Mouse (Mus musculus): Measurements from ENCODE around the gene Ubxn2a. TPM values are rescaled to one million over a fixed set of nuclear protein-coding genes. Genes with fewer than 3 reads are reported as not detected.

Gene Ubxn2a
- 5.7 and 10.9 TPM in 2 replicates for polyA plus RNA-seq (2012; ENCODE audit: low replicate concordance)

DNA sequence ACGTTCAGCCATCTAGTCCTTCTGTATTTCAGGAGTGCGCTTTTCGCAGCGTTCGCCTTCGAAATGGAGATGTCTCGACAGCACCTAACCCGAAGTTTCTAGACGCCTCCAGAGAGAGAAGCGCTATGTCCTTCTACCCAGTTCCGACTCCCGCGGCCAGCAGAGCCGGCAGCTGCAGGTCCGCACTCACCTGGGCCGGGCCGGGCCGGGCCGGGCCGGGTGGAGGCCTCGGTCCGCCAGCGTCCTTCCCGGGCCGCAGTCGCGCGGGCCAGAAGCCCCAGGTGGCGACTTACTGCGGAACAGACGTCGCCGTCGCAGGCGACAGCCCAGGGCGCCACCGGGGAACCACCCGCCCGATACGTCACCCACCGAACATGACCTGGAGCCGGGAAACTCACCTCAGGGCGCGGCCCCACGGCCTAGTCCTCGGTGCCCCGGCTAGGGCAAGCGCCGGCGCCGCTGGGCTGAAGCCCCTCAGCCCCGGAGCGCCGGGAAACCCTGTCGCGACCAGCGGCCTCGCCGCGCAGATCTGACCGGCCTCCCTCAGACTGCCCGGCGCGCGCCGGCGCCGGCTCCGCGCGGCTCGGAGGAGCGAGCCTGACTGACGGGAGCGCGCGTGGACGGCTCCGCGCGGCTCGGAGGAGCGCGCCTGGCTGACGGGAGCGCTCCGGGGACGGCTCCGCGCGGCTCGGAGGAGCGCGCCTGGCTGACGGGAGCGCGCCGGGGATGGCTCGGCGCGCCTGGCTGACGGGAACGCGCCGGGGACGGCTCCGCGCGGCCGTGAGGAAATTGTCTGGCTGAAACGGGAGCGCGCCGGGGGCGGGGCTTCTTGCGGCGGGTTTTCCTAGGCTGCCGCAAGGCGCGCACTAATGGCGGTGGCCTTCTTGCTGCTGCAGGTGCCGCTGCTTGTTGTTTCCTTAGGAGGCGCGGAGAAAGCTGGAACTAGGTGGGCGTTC lies at the start of gene Ubxn2a:
Gene Ubxn2a, minus strand, starts transcription at position 755 of the 956 bp plus-strand sequence.

GRCm38 (mm10) chr12:4916994-4917804 lies 9.7 kb upstream of the Ubxn2a start, which contains the start of gene Atad2b:
Gene Atad2b (plus strand): TSS chr12:4917353.

GRCm38 (mm10) chr12:4874161-4874927 lies 33.2 kb downstream of the Ubxn2a start, which contains the start of gene Mfsd2b:
Gene Mfsd2b (minus strand): TSS chr12:4874359.

GRCm38 (mm10) chr12:4842890-4843597 lies 64.5 kb downstream of the Ubxn2a start, which contains the start of gene Wdcp:
Gene Wdcp (plus strand): TSS chr12:4843303.

DNA sequence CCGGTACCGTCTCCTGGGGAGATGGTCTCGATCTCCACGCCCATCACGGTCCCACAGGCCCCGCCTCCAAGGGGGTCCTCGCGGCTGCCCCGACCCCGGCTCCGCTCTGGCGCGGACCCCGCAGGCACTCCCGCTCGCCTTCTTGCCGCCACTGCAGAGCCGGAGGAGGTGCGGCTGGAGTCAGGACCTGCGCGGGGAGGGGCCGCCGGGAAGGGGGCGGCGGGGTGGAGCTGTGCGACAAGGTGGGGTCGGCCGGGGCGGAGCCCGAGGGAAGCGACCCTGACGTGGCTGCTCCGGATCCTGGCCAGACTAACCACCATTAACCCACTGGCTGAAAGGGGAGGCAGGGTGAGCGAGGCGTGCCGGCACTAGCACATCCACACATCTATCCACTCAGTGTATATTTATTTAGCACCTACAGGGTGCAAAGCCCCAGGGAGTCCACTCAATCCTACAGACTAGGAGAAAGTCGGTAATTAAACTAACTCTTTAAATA lies 66.1 kb downstream of the Ubxn2a start, which contains the start of gene Fkbp1b:
Gene Fkbp1b, minus strand, starts transcription at position 200 of the 496 bp plus-strand sequence.

Other genes with a start within 250 kb of the Ubxn2a start
- not detected in 2 replicates for gene Fam228a, start 169.3 kb downstream of the Ubxn2a start, polyA plus RNA-seq (2012; ENCODE audit: low replicate concordance)
- 0.12 TPM in 1 of 2 replicates, not detected in the other for gene Pfn4, start 138.7 kb downstream of the Ubxn2a start, polyA plus RNA-seq (2012; ENCODE audit: low replicate concordance)
- gene Fam228b, start 138.4 kb downstream of the Ubxn2a start, polyA plus RNA-seq (2012; ENCODE audit: low replicate concordance), result 0.38 and 0.51 TPM in 2 replicates
- 4.2 and 7.6 TPM in 2 replicates for gene Sf3b6, start 90.2 kb downstream of the Ubxn2a start, polyA plus RNA-seq (2012; ENCODE audit: low replicate concordance)
- 2.6 and 2.9 TPM in 2 replicates for gene Fkbp1b, start 66.1 kb downstream of the Ubxn2a start, polyA plus RNA-seq (2012; ENCODE audit: low replicate concordance)
- gene Wdcp, start 64.4 kb downstream of the Ubxn2a start, polyA plus RNA-seq (2012; ENCODE audit: low replicate concordance), result 0.63 and 2.1 TPM in 2 replicates
- 8.0 and 29.2 TPM in 2 replicates for gene Mfsd2b, start 33.3 kb downstream of the Ubxn2a start, polyA plus RNA-seq (2012; ENCODE audit: low replicate concordance)
- gene Atad2b, start 9.6 kb upstream of the Ubxn2a start, polyA plus RNA-seq (2012; ENCODE audit: low replicate concordance), result 18.4 and 50.3 TPM in 2 replicates